Mouse (Mus musculus): ENCODE data around the gene Gm7356.
"Not testable (repeated sequence)": the region's sequence is repeated elsewhere in the genome, so short reads cannot be mapped to it uniquely, and the experiment has no call there.

The Gm7356 gene

DNA sequence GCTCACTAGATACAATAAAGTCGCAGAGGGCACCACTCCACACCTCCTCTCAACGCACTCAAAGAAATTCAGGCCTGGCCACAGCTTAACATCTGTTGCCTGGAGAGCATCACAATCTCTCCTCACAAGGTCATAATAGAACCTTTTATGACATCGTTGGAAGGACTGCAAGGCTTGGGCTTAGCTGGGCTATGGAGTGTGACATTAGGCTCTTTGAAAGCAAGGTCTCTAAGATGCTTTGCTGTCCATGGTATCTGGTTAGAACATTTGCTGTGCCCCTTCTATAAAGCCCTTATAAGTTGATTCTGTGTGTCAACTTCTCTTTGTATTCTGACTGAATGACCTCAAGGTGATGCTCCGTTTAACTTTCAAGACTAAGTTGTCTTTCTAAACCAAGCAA lies at the start of gene Gm7356:
TSS of gene Gm7356 (minus strand) at position 101 of the 400 bp plus-strand sequence.
- not testable (repeated sequence) for DNase-seq

DNA sequence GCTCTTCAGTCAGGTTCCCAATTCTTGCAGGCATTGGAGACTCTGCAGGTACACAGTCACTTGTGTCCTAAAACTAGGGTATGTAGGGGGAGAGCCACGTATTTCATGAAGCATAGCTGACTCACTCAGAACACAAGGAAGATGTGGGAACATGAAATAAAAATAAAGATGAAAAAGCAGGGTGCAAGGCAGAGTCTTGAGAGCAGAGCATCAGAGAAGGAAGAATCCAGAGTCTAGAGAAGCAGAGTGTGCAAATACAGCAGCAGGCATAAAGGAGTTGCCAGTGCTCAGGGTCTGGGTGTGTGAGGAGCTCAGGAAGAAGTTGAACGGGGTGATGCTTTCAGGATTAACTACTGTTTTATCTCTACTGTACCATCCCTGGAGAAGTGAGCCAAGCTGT lies 38.4 kb upstream of the Gm7356 start:
- not testable (repeated sequence) for DNase-seq

DNA sequence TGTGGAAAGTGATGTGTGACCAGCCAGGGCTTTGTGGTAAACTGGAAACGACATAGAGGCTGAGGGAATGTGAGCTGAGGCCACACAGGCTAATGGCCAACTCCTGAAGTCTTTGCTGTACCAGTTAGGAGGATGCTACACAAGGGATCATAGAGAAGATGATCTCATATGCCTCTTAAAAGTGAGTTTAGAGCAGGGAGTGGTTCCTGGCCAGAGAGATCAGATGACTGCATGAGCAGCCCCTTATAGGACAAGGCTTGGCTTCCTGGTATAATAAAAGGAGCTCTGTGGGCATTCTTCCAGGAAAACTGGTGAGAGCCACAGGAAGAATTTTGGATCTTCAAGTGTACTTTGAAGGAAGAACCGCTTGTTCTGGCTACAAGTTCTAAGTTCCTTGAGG lies 33.5 kb upstream of the Gm7356 start:
- DNase-seq, result not testable (repeated sequence)

DNA sequence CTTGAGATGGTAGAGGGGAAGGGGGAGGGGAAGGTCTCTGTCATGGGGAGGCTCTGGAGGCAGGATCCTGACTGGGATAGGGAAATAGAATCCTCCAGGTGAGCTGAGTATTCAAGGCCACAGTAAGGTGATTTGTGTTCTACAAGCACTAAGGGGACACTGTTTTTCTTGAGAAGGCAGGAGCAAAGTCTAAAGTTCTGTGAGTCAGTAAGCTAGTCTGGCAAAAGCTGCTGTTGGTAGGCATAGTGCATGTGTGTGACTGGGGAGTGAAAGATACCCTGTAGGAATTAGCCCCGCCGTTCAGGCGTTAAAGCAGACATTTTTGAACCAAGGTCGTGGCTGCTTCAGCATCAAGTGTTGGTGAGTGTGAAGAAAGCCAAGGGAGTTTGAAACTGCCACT lies 32.6 kb upstream of the Gm7356 start:
- DNase-seq, result not testable (repeated sequence)

DNA sequence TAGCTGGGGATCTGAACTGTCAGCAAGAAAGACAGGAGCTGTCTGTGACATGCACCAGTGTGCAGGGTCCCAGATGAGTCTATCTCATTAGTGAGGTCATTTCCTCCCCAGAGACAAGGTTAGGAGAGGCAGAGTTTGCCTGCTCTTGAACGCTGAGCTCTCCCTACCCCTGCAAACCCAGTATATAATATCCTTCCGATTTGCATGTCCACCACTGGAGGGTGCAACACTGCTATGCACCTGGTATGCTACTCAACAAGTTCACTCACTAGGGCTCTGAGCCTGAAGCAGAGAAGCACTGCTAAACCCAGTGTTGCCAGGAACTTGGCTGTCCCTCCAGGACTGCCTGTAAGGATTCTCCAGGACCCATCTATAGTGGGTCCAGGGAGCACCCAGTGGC lies 10.1 kb downstream of the Gm7356 start:
- not testable (repeated sequence) for DNase-seq

DNA sequence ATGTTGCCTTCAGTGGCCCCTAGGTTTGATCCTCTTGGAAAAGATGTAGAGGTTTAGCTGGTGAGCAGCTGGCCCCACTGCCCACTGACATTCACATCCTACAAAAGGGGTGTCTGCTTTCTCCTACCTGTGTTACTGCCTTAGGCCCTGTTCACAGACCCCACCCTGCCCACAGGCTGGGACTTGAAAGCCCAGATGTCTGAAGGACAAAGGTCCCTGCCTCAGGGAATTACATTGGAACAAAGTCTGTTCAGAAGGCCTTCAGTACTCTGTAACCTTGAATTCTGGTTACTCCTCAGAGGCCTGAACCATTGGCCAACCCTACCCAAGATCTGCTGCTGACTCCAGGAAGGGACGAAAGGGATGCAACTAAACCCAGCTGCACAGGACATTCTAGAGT lies 15.8 kb downstream of the Gm7356 start:
- no peak for DNase-seq

DNA sequence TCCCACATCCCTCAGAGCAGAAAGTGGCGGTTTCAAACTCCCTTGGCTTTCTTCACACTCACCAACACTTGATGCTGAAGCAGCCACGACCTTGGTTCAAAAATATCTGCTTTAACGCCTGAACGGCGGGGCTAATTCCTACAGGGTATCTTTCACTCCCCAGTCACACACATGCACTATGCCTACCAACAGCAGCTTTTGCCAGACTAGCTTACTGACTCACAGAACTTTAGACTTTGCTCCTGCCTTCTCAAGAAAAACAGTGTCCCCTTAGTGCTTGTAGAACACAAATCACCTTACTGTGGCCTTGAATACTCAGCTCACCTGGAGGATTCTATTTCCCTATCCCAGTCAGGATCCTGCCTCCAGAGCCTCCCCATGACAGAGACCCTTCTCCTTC lies 32.7 kb downstream of the Gm7356 start:
- DNase-seq, result not testable (repeated sequence)

DNA sequence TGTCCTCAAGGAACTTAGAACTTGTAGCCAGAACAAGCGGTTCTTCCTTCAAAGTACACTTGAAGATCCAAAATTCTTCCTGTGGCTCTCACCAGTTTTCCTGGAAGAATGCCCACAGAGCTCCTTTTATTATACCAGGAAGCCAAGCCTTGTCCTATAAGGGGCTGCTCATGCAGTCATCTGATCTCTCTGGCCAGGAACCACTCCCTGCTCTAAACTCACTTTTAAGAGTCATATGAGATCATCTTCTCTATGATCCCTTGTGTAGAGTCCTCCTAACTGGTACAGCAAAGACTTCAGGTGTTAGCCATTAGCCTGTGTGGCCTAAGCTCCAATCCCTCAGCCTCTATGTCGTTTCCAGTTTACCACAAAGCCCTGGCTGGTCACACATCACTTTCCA lies 33.6 kb downstream of the Gm7356 start:
- DNase-seq, result not testable (repeated sequence)

DNA sequence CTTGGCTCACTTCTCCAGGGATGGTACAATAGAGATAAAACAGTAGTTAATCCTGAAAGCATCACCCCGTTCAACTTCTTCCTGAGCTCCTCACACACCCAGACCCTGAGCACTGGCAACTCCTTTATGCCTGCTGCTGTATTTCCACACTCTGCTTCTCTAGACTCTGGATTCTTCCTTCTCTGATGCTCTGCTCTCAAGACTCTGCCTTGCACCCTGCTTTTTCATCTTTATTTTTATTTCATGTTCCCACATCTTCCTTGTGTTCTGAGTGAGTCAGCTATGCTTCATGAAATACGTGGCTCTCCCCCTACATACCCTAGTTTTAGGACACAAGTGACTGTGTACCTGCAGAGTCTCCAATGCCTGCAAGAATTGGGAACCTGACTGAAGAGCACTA lies 38.5 kb downstream of the Gm7356 start:
- DNase-seq, result not testable (repeated sequence)

DNA sequence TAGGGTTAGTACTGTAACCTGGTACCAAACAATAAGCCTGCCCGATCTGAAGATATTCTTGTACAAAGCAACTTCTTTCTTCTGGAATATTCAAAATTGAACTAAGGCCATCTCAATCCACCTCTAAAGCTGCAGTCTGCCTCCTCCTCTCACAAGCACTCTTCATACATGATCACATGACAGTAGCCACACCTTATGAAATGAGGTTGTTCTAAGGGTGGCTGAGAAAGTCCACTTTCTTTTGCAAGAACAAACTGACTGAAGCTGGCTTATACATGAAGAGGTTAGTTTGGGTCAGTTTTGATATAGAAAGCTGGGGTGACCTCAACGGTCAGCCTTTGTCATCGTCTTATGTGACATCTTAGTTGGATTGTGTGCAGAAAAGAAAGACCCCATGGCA lies 41.3 kb downstream of the Gm7356 start:
- not testable (repeated sequence) for DNase-seq

DNA sequence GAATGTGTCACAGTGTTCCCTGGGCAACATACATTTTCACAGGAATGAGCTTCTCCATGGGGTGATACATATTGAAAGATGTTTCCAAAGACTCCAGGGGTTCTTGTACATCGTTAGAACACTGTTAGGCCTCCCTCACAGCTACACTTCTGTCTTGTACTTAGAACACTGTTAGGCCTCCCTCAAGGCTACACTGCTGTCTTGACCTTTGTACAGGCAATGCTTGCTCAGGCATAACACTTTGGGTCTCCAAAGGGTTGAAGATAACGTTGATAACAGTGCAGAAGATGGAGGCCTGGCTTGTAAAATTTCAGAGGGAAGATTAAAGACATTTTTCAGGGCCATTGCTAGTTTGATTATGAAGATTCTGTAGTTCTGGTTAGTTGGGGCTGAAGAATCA lies 45.4 kb downstream of the Gm7356 start:
- not testable (repeated sequence) for DNase-seq

DNA sequence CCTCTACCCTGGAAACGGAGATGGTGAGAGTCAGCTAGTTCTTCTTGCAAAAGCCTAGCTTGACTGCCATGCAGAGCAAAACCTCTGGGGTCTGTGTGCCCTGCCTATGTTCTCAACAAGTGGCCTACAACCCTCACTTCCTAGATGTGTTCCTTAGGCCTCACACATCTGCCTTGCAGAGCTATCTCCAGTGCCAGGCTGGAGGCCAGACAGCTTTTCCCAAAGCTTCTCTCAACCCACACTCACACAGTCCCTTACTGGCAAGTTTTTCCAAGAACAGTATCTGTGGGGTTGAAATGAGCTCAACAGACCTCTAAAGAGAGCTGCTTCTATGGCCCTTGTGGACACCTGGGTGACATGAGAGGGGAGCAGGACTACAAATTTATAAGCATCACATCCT lies 51.9 kb downstream of the Gm7356 start:
- DNase-seq, result not testable (repeated sequence)
